Mouse (Mus musculus) kidney, embryonic 14.5 days (tissue): ENCODE results near the gene Abcb7. TPM values are rescaled to one million over a fixed set of nuclear protein-coding genes. Genes with fewer than 3 reads are reported as not detected.
"Not testable (repeated sequence)": the region's sequence is repeated elsewhere in the genome, so short reads cannot be mapped to it uniquely, and the experiment has no call there.

Experiments
- ATAC-seq: fragments of 200-750 bp; cut with Nextera tagmentation; 2 replicates; pipeline ENCODE4 v1.8.0; 2017; ENCODE audit warnings: moderate number of reproducible peaks, mild to moderate bottlenecking, moderate TSS enrichment, moderate library complexity; ENCODE audit not compliant: low FRiP score, low TSS enrichment
- H3K27ac ChIP-seq: fragments of 300-500 bp; sonication (generic); 2 replicates; pipeline ENCODE4 v1.5.1; 2014; ENCODE audit warnings: low read depth, mild to moderate bottlenecking, low read length, moderate library complexity, mixed read lengths
- H3K27me3 ChIP-seq: fragments of 300-500 bp; sonication (generic); 2 replicates; pipeline ENCODE4 v1.6.1; 2014; ENCODE audit warnings: mild to moderate bottlenecking, low read length; ENCODE audit not compliant: control insufficient read depth, insufficient read depth
- H3K36me3 ChIP-seq: fragments of 300-500 bp; sonication (generic); 2 replicates; pipeline ENCODE4 v1.6.1; 2014; ENCODE audit warnings: low read length, mixed read lengths; ENCODE audit not compliant: control insufficient read depth, insufficient read depth
- H3K4me1 ChIP-seq: fragments of 300-500 bp; sonication (generic); 2 replicates; pipeline ENCODE4 v1.6.1; 2014; ENCODE audit warnings: low read length, mixed read lengths; ENCODE audit not compliant: control insufficient read depth, insufficient read depth
- H3K4me2 ChIP-seq: fragments of 300-500 bp; sonication (generic); replicated peaks from 2 replicates; pipeline ENCODE4 v1.6.1; 2014; ENCODE audit warnings: low read depth, mild to moderate bottlenecking, low read length
- H3K4me3 ChIP-seq: fragments of 300-500 bp; sonication (generic); 2 replicates; pipeline ENCODE4 v1.5.1; 2014; ENCODE audit warnings: mild to moderate bottlenecking, low read length
- H3K9ac ChIP-seq: fragments of 300-500 bp; sonication (generic); 2 replicates; pipeline ENCODE4 v1.6.1; 2014; ENCODE audit warnings: low read depth, mild to moderate bottlenecking, low read length, moderate library complexity
- H3K9me3 ChIP-seq: fragments of 300-500 bp; sonication (generic); 2 replicates; pipeline ENCODE4 v1.6.1; 2016; ENCODE audit warnings: low read length; ENCODE audit not compliant: control insufficient read depth
- WGBS: fragments of 180-500 bp; shearing (Covaris S2); extraction: QIAGEN DNeasy Blood & Tissue Kit; methylation state at CpG from one replicate; pipeline ENCODE4 v1.1.7; 2014; 5-methylcytosine and 5-hydroxymethylcytosine counted together
- polyA plus RNA-seq: library from polyadenylated mRNA; unstranded; fragments of >200 nt; fragmentation: Nextera tagmentation; extraction: Ambion mirVana; gene quantifications from 2 replicates; pipeline ENCODE4 v1.2.1, GENCODE M21; 2014

Abcb7 gene
- polyA plus RNA-seq, 1 experiment from 2014 or later, result 12.8 TPM

GRCm38 (mm10) chrX:104397526-104397925 lies 16.1 kb downstream of the Abcb7 start:
- Histone ChIP-seq H3K27ac (no peak overlapping the region), H3K4me2 (no peak overlapping the region), H3K27me3 (no peaks in the 10 kb centered on the region; the same call in 1 of the 2 replicates), H3K4me3 (no peak overlapping the region), H3K9ac (no peak overlapping the region), H3K4me1 (no peaks in the 10 kb centered on the region), H3K9me3 (no peaks in the 10 kb centered on the region), H3K36me3 (no peaks in the 10 kb centered on the region)
- 66% methylated on average over 1 of the region's 1 CpGs for WGBS
- ATAC-seq, result no peak

- no peaks in the 10 kb centered on the region for H3K36me3 ChIP-seq
- no peaks in the 10 kb centered on the region for H3K4me1 ChIP-seq
- no peak for ATAC-seq
- no peak overlapping the region for H3K4me2 ChIP-seq
- no peak overlapping the region for H3K4me3 ChIP-seq
- no peaks in the 10 kb centered on the region for H3K27me3 ChIP-seq
- no peak overlapping the region for H3K27ac ChIP-seq
- H3K9me3 ChIP-seq, result no peaks in the 10 kb centered on the region
- H3K9ac ChIP-seq, result no peak overlapping the region
These were observed 54.0 kb downstream of the Abcb7 start for GRCm38 (mm10) chrX:104359686-104360085.

GRCm38 (mm10) chrX:104355842-104356241 lies 57.8 kb downstream of the Abcb7 start:
- H3K9me3 ChIP-seq, result no peaks in the 10 kb centered on the region
- no peak overlapping the region for H3K9ac ChIP-seq
- WGBS, result 92% methylated on average over 1 of the region's 1 CpGs
- H3K4me1 ChIP-seq, result no peaks in the 10 kb centered on the region
- H3K4me3 ChIP-seq, result no peak overlapping the region
- no peaks in the 10 kb centered on the region for H3K27me3 ChIP-seq
- H3K4me2 ChIP-seq, result no peak overlapping the region
- H3K36me3 ChIP-seq, result no peaks in the 10 kb centered on the region
- ATAC-seq, result no peak
- H3K27ac ChIP-seq, result no peak overlapping the region

GRCm38 (mm10) chrX:104348146-104348545 lies 65.5 kb downstream of the Abcb7 start:
- H3K36me3 ChIP-seq, ATAC-seq, H3K4me2 ChIP-seq, H3K27ac ChIP-seq, H3K4me3 ChIP-seq, H3K4me1 ChIP-seq, H3K9me3 ChIP-seq, H3K27me3 ChIP-seq, H3K9ac ChIP-seq: not testable (repeated sequence)
- WGBS, result 83% methylated on average over 25 of the region's 31 CpGs

- H3K27me3 ChIP-seq, result no peaks in the 10 kb centered on the region
These were observed 121.9 kb downstream of the Abcb7 start for GRCm38 (mm10) chrX:104291721-104292120.

GRCm38 (mm10) chrX:104279828-104280227 lies 133.8 kb downstream of the Abcb7 start:
- 90% methylated on average over 1 of the region's 1 CpGs for WGBS
- Histone ChIP-seq H3K27me3 (no peaks in the 10 kb centered on the region), H3K4me1 (no peaks in the 10 kb centered on the region), H3K4me3 (no peak overlapping the region), H3K36me3 (no peaks in the 10 kb centered on the region), H3K4me2 (no peak overlapping the region), H3K27ac (no peak overlapping the region), H3K9ac (no peak overlapping the region), H3K9me3 (no peaks in the 10 kb centered on the region)
- no peak for ATAC-seq

More at GRCm38 (mm10) chrX:104291721-104292120, 121.9 kb downstream of the Abcb7 start:
- H3K4me2 ChIP-seq, result no peak overlapping the region
- no peak overlapping the region for H3K27ac ChIP-seq
- no peaks in the 10 kb centered on the region for H3K4me1 ChIP-seq
- H3K9me3 ChIP-seq, result no peaks in the 10 kb centered on the region
- no peak for ATAC-seq
- no peaks in the 10 kb centered on the region; the same call in 1 of the 2 replicates for H3K36me3 ChIP-seq
- no peak overlapping the region for H3K9ac ChIP-seq
- no peak overlapping the region for H3K4me3 ChIP-seq

- 80% methylated on average over 2 of the region's 2 CpGs for WGBS
These were observed 149.3 kb downstream of the Abcb7 start for GRCm38 (mm10) chrX:104264371-104264770.

GRCm38 (mm10) chrX:104262468-104262867 lies 151.2 kb downstream of the Abcb7 start:
- Histone ChIP-seq H3K4me2 (no peak overlapping the region), H3K4me3 (no peak overlapping the region), H3K9me3 (no peaks in the 10 kb centered on the region), H3K9ac (no peak overlapping the region), H3K27me3 (no peaks in the 10 kb centered on the region), H3K4me1 (no peaks in the 10 kb centered on the region), H3K36me3 (no peaks in the 10 kb centered on the region), H3K27ac (no peak overlapping the region)
- WGBS, result 79% methylated on average over 1 of the region's 1 CpGs
- ATAC-seq, result no peak

More at GRCm38 (mm10) chrX:104264371-104264770, 149.3 kb downstream of the Abcb7 start:
- Histone ChIP-seq H3K4me2 (no peak overlapping the region), H3K4me1 (no peaks in the 10 kb centered on the region), H3K36me3 (no peaks in the 10 kb centered on the region), H3K9ac (no peak overlapping the region), H3K4me3 (no peak overlapping the region), H3K9me3 (no peaks in the 10 kb centered on the region), H3K27ac (no peak overlapping the region), H3K27me3 (no peaks in the 10 kb centered on the region)
- ATAC-seq, result no peak

- Histone ChIP-seq H3K27me3 (no peaks in the 10 kb centered on the region), H3K27ac (no peak overlapping the region), H3K9ac (no peak overlapping the region), H3K4me3 (no peak overlapping the region), H3K4me1 (no peaks in the 10 kb centered on the region), H3K36me3 (no peaks in the 10 kb centered on the region), H3K4me2 (no peak overlapping the region), H3K9me3 (no peaks in the 10 kb centered on the region)
- no peak for ATAC-seq
- WGBS, result 58% methylated on average over 1 of the region's 1 CpGs
These were observed 157.1 kb downstream of the Abcb7 start for GRCm38 (mm10) chrX:104256561-104256960.
